Mouse (Mus musculus): ENCODE data around the gene Gatb.

Gatb gene

GRCm38 (mm10) chr3:85703141-85703882 is 129.4 kb downstream of the Gatb start:
- DNase-seq (ENCODE audit: low read depth, low spot score): no peak
